ENCODE assay signal across 12 mouse cellular contexts in genomic region chr6:94241251-94241650, GRCm38 (mm10). TPM values are rescaled to one million over a fixed set of nuclear protein-coding genes. Genes with fewer than 3 reads are reported as not detected.
DNase-seq lines count a peak whose midpoint lies in the region; ATAC-seq lines count a peak whose summit lies in the region.
"Had no signal": no experiment of that assay in that cellular context is flagged by ENCODE, and none has a peak within 500 bp of the region (broad histone marks: within the 10 kb centered on the region; RNA-seq: fewer than 3 reads in every experiment).

No protein-coding gene starts in this region.

- no peak overlapping the region for H3K27ac ChIP-seq in midbrain, embryonic 13.5 days
- no peak overlapping the region for H3K27ac ChIP-seq in midbrain, embryonic 15.5 days
- H3K27ac ChIP-seq in forebrain, embryonic 15.5 days (replicated peaks) = no peak overlapping the region
- H3K27ac ChIP-seq: neural tube, embryonic 12.5 days had no signal

- no peak overlapping the region for H3K4me3 ChIP-seq in midbrain, embryonic 13.5 days (replicated peaks)
- H3K4me3 ChIP-seq in midbrain, embryonic 15.5 days = no peak overlapping the region
- no peak overlapping the region for H3K4me3 ChIP-seq in forebrain, embryonic 15.5 days
- H3K4me3 ChIP-seq: neural tube, embryonic 12.5 days had no signal

- H3K27me3 ChIP-seq in midbrain, embryonic 13.5 days = no peaks in the 10 kb centered on the region
- no peaks in the 10 kb centered on the region for H3K27me3 ChIP-seq in midbrain, embryonic 15.5 days (replicated peaks)
- H3K27me3 ChIP-seq in forebrain, embryonic 15.5 days = no peaks in the 10 kb centered on the region
- H3K27me3 ChIP-seq: neural tube, embryonic 12.5 days had no signal

- no peak for ATAC-seq in midbrain, embryonic 13.5 days
- ATAC-seq in midbrain, embryonic 15.5 days (replicated peaks) = no peak
- ATAC-seq in forebrain, embryonic 15.5 days (replicated peaks) = no peak
- ATAC-seq: liver, postnatal 0 days had no signal

- H3K9me3 ChIP-seq in midbrain, embryonic 13.5 days = no peaks in the 10 kb centered on the region
- no peaks in the 10 kb centered on the region for H3K9me3 ChIP-seq in midbrain, embryonic 15.5 days
- H3K9me3 ChIP-seq in forebrain, embryonic 15.5 days = no peaks in the 10 kb centered on the region
- H3K9me3 ChIP-seq: neural tube, embryonic 12.5 days had no signal

- H3K4me1 ChIP-seq in midbrain, embryonic 13.5 days (replicated peaks) = 0 out of 2 replicates have a peak, but pooled peaks cover 4% of the 10 kb centered on the region
- H3K4me1 ChIP-seq in midbrain, embryonic 15.5 days = no peaks in the 10 kb centered on the region
- H3K4me1 ChIP-seq in forebrain, embryonic 15.5 days = no peaks in the 10 kb centered on the region
- H3K4me1 ChIP-seq: neural tube, embryonic 12.5 days had no signal

- no peak overlapping the region for H3K9ac ChIP-seq in midbrain, embryonic 13.5 days (replicated peaks)
- no peak overlapping the region for H3K9ac ChIP-seq in midbrain, embryonic 15.5 days
- no peak overlapping the region for H3K9ac ChIP-seq in forebrain, embryonic 15.5 days (replicated peaks)
- H3K9ac ChIP-seq: liver, postnatal 0 days; neural tube, embryonic 12.5 days had no signal

- 90% methylated on average over 6 of the region's 6 CpGs for WGBS in midbrain, embryonic 13.5 days
- WGBS in midbrain, embryonic 15.5 days = 87% methylated on average over 6 of the region's 6 CpGs
- WGBS in forebrain, embryonic 15.5 days = 93% methylated on average over 6 of the region's 6 CpGs

- H3K36me3 ChIP-seq in midbrain, embryonic 13.5 days = no peaks in the 10 kb centered on the region
- no peaks in the 10 kb centered on the region for H3K36me3 ChIP-seq in midbrain, embryonic 15.5 days (replicated peaks)
- no peaks in the 10 kb centered on the region for H3K36me3 ChIP-seq in forebrain, embryonic 15.5 days
- H3K36me3 ChIP-seq: neural tube, embryonic 12.5 days had no signal

- DNase-seq in adrenal gland, postnatal 14 days = peak; percentile 38
- DNase-seq in adrenal gland, postnatal 4 days (ENCODE audit: low spot score in 2 of 2) = no peak
- peak; percentile 23 to 47 for DNase-seq in urinary bladder, postnatal 36 days (ENCODE audit: low spot score in 2 of 2)
- no peak for DNase-seq in urinary bladder, adult 2 months (ENCODE audit: low spot score)
- peak; percentile 55 for DNase-seq in heart, postnatal 4 days
- DNase-seq: cerebellum, adult 2 months; kidney, adult 11 months; liver, postnatal 0 days had no signal

- no peak overlapping the region for H3K4me2 ChIP-seq in midbrain, embryonic 13.5 days (replicated peaks)
- no peak overlapping the region for H3K4me2 ChIP-seq in midbrain, embryonic 15.5 days
- no peak overlapping the region for H3K4me2 ChIP-seq in forebrain, embryonic 15.5 days (replicated peaks)
- H3K4me2 ChIP-seq: neural tube, embryonic 12.5 days had no signal

RNA-seq across cellular contexts. Expression of gene Magi1, which starts 42.5 kb away (rescaled TPM):
- 17.5 and 24.3 TPM in 2 replicates for total RNA-seq in adrenal gland, postnatal 14 days (2021)
- total RNA-seq in adrenal gland, postnatal 4 days (2021) = 10 to 100 TPM; 27.2 to 29.0 TPM
- polyA plus RNA-seq in urinary bladder, adult 2 months (2012; rRNA removed) = 9.6 and 14.1 TPM in 2 replicates
- 10 to 100 TPM; 38.9 to 40.6 TPM for total RNA-seq in heart, postnatal 4 days (2021)
- 39.2 and 39.4 TPM in 2 replicates for polyA plus RNA-seq in midbrain, embryonic 13.5 days (2015; fragmentation: Nextera tagmentation; extraction: Ambion mirVana)
- 35.0 and 38.2 TPM in 2 replicates for polyA plus RNA-seq in midbrain, embryonic 15.5 days (2015; fragmentation: Nextera tagmentation; extraction: Ambion mirVana)
- polyA plus RNA-seq in forebrain, embryonic 15.5 days (2015; fragmentation: Nextera tagmentation; extraction: Ambion mirVana) = 36.7 and 38.0 TPM in 2 replicates

Comparison
In these comparisons a context has a peak if more than half of its experiments do, and no peak if none do; other contexts are left out.
1. DNase-seq: peak in adrenal gland, postnatal 14 days (single experiment), urinary bladder, postnatal 36 days (2 of 2) and heart, postnatal 4 days (single experiment); none in adrenal gland, postnatal 4 days (0 of 2) and urinary bladder, adult 2 months (single experiment).